Mouse (Mus musculus): ENCODE data around the gene Eif5a.

Gene Eif5a

GRCm38 (mm10) chr11:69876867-69877266 is 44.9 kb downstream of the Eif5a start:
- peak; percentile 66; the same call in 1 of the 2 replicates for ATAC-seq (ENCODE audit: low TSS enrichment)

GRCm38 (mm10) chr11:69876186-69876585 is 45.6 kb downstream of the Eif5a start:
- no peak for ATAC-seq (ENCODE audit: low TSS enrichment)

GRCm38 (mm10) chr11:69872451-69872850 is 49.3 kb downstream of the Eif5a start:
- ATAC-seq (ENCODE audit: low TSS enrichment), result no peak

- no peak for ATAC-seq (ENCODE audit: low TSS enrichment)
Observed at GRCm38 (mm10) chr11:69871822-69872221, 49.9 kb downstream of the Eif5a start.

GRCm38 (mm10) chr11:69870289-69871069 is 51.3 kb downstream of the Eif5a start:
- no peak for ATAC-seq (ENCODE audit: low TSS enrichment)

GRCm38 (mm10) chr11:69867335-69867734 is 54.4 kb downstream of the Eif5a start:
- no peak for ATAC-seq (ENCODE audit: low TSS enrichment)
